Mouse (Mus musculus): ENCODE measurements around the gene Fpr1. TPM values are rescaled to one million over a fixed set of nuclear protein-coding genes. Genes with fewer than 3 reads are reported as not detected.
A peak's percentile ranks its signal among the peaks of the same experiment; 100 is the strongest.
"Not testable (repeated sequence)": the region's sequence is repeated elsewhere in the genome, so short reads cannot be mapped to it uniquely, and the experiment has no call there.

The Fpr1 gene
- total RNA-seq, 2 experiments from 2014 or later, result 17.1 to 26.3 TPM

DNA sequence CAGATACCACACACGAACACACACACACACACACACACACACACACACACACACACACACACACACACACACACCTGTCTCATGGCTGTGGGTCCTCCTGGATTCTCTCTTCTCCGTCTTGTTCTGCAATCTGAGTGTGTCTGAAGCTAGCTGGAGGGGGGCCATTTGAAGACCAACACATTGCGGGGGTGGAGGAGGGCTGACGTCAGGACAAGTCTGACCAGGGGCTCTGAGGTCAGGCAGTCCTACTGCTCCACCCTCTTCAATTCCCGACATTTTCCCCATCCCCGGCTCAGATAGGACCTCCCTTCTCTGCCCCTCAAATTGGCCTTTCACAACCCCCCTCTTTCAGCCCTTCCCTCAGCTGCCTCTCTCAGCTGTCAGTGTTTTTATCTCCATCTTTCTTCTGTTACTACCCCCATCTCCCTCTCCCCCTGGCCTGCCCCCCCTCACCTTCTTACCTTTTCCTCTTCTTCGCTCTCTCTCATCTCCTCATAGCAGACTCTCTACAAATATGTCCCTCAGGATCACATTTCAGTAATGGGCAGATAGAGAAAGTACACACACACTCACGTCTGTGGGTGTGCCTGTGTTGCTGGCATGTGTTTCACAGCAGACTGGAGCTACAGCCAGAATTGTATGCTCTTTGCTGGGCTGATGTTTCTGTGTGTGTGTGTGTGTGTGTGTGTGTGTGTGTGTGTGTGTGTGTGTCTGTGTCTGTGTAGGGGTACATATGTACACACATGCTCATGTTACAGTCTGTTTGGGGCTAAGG lies 28.5 kb downstream of the Fpr1 start, which contains the start of gene Has1:
Gene Has1, minus strand, starts transcription at position 142 of the 775 bp plus-strand sequence.
- ATAC-seq (replicated peaks; ENCODE audit: low FRiP score, poor library complexity, severe bottlenecking), result no peak

DNA sequence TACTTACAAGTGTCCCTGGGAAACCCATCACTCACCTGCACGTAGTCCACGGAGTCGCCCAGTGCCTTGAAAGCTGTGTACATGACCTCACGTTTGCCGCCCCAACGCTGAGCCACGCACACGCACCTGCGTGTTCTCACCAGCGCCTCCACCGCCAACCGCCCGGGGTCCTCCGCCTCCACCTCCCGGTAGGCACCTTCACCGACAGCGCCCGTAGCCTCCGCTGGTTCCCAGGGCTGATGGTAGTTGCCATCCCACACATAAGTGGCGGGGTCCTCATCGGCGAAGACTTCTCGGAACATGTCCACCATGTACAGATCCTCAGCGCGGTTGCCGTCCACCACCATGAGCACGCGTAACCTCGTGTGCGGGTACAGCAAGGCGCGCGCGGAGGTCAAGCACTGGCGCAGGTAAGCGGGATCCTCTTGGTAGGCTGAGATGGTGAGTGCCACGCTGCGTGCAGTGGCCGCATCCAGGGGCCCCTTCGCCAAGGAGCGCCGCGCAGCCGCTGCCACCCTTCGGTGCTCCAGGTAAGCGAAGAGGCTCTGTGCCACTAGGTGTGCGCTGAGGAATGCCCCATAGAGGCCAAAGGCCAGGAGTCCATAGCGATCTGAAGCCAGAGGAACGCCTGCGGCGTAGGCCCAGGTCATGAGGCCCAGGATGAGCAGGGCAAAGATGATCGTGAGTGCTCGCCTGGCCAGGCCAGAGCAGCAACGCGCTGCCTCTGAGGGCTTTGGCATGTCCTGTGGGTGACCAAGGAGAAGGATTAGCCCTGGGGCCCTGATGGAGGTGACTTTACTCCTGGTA lies 33.6 kb downstream of the Fpr1 start:
- ATAC-seq (replicated peaks; ENCODE audit: low FRiP score, poor library complexity, severe bottlenecking), result no peak

DNA sequence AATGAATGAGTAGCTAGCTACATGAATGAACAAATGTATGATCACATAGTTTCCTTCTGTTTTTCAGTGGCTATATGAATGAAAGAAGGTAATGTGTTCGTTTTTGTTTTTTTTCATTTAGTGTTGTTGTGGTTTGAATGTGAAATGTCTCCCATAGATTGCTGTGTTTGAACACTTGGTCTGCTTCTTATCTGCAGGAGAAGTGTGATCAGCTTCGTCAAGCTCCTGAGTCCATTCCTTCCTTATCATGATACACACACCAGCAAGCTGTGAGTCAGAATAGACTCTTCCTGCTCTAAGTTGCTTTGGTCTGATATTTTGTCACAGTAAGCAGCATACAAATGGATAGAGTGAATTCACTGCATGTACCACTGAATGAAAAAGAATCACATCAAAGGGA lies 34.8 kb downstream of the Fpr1 start:
- no peak for ATAC-seq (replicated peaks; ENCODE audit: low FRiP score, poor library complexity, severe bottlenecking)

DNA sequence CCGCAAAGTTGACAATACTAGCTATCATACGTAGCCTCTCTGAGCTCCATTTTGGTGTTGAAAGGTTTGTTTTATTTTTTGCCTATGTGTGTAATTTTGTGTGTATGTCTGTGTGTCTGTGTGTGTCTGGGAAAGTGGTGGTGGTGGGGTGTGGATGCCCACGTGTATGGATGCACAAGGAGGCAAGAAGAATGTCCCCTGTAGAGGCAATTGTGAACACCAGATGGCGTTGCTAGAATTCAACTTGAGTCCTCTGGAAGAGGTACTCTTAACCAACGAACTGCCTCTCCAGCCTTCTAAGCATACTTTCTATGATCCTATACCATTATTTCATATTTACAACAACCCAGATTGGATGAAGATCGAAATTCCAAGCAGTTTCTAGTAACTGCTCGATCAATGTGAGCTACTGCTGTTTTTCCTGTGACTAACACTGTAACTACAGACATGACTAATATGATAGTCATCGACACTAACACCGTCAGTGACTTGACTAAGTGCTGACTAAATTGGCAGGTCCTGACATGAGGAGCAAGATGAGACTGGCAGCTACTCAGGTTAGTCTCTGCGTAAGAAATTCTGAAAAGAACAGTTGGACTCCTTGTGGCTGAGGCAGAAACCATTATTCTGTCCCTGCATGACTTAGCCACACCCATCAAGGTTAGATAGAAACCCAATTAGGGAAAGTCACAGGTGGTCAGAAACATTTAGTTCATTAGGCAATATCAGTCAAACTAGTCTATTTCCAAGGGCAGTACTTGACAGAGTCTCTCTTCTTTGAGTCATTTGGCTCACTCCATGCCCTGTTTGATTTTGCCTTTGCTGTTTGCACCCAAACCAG lies 38.3 kb downstream of the Fpr1 start:
- ATAC-seq (replicated peaks; ENCODE audit: low FRiP score, poor library complexity, severe bottlenecking), result no peak

- not testable (repeated sequence) for ATAC-seq (replicated peaks; ENCODE audit: low FRiP score, poor library complexity, severe bottlenecking)
These were observed 39.1 kb downstream of the Fpr1 start for GRCm38 (mm10) chr17:17844606-17845005.

DNA sequence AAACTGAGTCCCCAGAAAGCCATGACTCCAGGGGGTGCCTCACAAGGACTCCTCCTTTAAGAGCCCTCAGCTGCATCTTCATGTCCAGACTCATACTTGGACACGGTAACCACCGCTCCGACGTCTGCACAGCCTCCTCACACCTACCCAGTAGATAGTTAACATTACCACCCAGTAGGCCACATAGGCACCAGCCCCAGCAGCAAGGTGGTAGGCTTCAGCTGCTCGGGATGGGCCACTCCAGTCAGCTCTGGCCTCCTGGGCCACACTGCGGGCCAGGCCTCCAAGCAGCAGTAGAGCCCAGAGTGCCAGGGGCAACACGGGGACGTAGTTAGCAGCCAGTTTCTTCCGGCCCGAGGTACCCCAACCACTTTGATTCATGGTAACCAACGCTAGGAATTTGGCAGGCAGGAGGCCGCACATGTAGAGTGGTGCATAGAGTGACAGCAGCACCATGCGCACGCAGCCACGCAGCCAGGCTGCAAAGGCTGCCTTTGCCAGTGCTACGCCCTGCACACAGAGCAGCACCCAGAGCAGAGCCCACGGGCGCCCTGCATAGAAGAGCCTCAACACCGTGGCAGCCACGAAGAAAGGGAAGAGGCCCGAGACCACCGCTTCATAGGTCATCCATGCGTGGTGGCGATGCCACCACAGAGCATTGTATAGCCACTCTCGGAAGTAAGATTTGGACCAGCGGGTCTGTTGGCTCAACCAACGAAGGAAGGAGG lies 40.0 kb downstream of the Fpr1 start:
- ATAC-seq (replicated peaks; ENCODE audit: low FRiP score, poor library complexity, severe bottlenecking), result no peak

- ATAC-seq (replicated peaks; ENCODE audit: low FRiP score, poor library complexity, severe bottlenecking), result no peak
These were observed 42.9 kb downstream of the Fpr1 start for GRCm38 (mm10) chr17:17840796-17841195.

DNA sequence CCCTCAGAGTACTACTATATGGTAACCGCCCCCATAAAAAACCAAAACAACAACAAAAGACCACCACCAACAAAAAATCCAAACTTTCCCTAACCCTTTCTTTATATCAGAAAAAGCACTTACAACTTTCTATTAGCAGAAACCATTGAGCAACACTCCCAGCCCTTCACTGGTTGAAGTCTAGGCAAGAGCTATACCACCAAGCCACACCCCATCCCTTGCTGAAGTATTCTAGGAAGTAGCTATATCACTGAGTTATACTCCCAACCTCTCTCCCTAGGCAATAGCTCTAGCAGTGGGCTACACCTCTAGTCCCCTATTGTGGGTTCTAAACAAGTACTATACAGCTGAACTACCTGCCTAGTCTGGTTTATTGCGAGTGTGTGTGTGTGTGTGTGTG lies 44.5 kb downstream of the Fpr1 start:
- ATAC-seq (replicated peaks; ENCODE audit: low FRiP score, poor library complexity, severe bottlenecking), result no peak

DNA sequence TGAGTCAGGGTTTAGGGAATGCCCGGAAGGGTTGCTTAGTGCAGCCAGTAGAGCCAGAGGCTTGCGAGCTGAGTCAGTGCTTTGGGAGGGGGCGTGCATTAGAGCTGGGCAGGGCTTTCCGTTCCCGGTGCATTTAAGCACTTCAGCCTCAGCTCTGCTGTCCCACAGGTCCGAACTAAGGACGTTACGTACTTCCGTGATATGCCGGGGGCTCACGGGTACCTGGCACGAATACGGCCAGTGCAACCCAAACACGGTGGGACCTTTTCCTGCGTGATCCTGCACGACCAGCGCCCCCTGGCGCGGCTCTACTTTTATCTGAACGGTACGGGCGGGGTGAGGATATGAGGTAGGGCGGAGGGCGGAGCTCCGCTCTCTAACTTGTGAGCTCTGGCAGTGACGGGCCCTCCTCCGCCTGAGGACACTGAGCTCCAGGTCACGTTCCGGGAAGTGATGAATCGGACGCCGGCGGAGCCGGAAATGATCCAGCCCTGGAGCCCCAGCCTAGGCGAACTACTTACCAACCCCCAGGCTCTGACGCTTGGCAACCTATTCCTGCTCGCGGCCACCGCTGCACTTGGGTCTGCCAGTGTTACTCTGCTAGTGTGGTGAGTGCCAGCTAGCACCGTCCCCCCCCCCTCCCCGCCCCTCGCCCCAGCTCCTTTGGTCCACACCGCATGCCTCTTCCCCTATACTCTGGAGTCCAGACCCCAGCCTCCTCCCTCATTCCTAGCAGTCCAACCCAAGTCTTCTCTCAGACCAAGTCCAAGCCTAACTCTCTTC lies 45.6 kb downstream of the Fpr1 start:
- peak; percentile 99 for ATAC-seq (replicated peaks; ENCODE audit: low FRiP score, poor library complexity, severe bottlenecking)

- ATAC-seq (replicated peaks; ENCODE audit: low FRiP score, poor library complexity, severe bottlenecking), result no peak
These were observed 46.3 kb downstream of the Fpr1 start for GRCm38 (mm10) chr17:17837426-17837825.

DNA sequence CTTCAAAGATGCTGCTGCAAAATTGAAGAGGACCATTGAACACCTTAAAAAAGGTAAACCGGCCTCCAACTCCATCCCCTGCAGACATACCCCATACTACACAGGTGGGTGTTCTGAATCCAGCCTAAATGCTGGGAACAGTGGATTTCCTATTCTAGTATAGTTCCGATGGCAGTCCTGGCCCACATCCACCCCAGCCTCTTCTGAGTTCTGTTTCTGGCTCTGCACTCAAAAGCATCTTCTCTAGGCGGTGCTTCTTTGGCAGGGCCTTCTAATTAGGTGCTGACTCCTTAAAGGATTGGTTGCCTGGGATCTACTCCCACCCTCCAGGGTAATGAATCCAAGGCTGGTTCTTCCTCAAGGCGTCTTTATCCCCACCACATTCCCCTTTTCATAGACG lies 47.6 kb downstream of the Fpr1 start:
- no peak for ATAC-seq (replicated peaks; ENCODE audit: low FRiP score, poor library complexity, severe bottlenecking)

DNA sequence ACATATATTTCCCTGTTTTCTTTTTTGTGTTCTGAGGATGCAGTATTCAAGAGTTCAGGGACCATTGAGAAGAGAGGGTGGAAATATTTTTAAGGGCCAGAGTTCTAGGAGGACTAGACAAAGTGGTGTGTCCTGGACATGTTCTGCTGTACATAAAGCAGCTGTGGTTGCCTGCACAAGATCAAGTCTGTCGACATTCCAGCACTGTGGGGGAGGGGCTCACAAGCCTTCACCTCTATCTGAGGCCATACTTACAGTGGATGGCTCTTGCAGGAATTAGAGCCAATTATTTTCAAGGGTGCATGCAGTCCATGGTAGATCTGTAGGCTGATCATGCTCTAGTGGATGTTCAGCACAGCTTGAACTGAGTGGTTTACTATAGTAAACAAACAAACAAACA lies 48.8 kb downstream of the Fpr1 start:
- no peak for ATAC-seq (replicated peaks; ENCODE audit: low FRiP score, poor library complexity, severe bottlenecking)

- ATAC-seq (replicated peaks; ENCODE audit: low FRiP score, poor library complexity, severe bottlenecking), result no peak
These were observed 53.0 kb downstream of the Fpr1 start for GRCm38 (mm10) chr17:17830731-17831130.

GRCm38 (mm10) chr17:17829816-17830535 lies 53.8 kb downstream of the Fpr1 start:
- no peak for ATAC-seq (replicated peaks; ENCODE audit: low FRiP score, poor library complexity, severe bottlenecking)

DNA sequence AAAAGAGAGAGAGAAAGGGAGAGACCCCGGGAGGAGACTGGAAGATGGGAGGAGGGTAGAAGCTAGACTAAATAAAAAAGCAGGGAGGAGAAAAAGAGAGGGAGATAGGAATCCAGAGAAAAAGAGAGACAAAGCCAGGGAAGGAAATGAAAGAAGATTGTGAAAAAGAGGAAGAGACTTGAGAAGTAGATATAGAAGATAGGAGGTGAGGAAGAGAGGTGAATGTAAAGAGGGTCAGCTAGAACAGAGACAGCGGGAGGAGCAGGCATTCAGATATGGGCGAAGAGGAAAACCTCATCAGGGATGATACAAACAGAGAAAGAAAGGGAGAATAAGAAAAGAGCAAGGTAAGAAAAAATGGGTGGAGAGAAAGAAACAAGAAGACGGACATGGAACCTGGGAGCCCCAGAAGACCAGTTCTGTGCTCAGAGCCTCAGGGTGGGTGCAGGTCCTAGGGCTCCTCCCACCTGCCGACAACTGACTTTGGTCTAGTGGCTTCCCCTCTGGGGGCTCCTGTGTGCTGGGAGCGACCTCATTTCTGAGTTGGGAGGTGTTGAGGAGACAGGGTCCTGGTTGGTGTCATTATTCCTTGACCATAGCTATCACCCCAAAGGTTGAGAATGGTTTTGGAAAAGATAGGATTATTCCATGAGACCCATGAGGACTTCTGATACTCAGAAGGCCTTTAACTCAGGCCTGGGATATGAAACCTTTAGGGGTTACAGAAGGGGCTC lies 54.5 kb downstream of the Fpr1 start:
- no peak for ATAC-seq (replicated peaks; ENCODE audit: low FRiP score, poor library complexity, severe bottlenecking)

- no peak for ATAC-seq (replicated peaks; ENCODE audit: low FRiP score, poor library complexity, severe bottlenecking)
These were observed 55.4 kb downstream of the Fpr1 start for GRCm38 (mm10) chr17:17828191-17828981.
